Mouse (Mus musculus) urinary bladder, adult 18-20 months (tissue): ENCODE data around the gene Ptrh1.

Experiments used
- DNase-seq, 2 experiments: peaks; one replicate each; pipeline ENCODE4 v3.0.0; 2022; ENCODE audit warnings: low spot score in 2 of 2, mixed read lengths in 2 of 2

The Ptrh1 gene

GRCm38 (mm10) chr2:32775359-32776074 lies at the start of gene Ptrh1, which contains the start of gene Ttc16:
Gene Ptrh1, plus strand, starts transcription at chr2:32775786.
Gene Ttc16, minus strand, starts transcription at chr2:32775633.
- DNase-seq, result peak; percentile 98 to 99

DNA sequence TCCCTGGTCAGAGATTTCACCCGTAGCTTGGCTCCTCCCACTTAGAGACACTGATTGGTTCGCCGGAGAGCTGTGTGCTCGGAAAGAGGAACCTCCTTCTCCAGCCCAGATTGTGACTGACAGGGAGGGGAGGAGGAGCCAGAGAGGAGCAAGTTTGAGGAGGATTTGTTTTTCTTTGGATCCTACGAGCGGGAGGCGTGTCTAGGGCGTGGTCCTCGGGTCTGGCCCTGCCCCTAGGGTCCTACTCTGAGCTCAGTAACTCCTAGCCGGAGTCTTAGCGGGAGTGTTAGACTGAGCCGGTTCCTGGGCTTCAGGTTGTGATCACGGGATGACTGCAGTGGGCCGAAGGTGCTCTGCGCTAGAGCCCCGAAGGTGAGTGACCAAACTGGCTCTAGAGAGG lies 48.2 kb upstream of the Ptrh1 start:
- peak; percentile 86 to 91 for DNase-seq

GRCm38 (mm10) chr2:32728463-32728862 lies 47.1 kb upstream of the Ptrh1 start:
- DNase-seq, result no peak

GRCm38 (mm10) chr2:32729547-32729946 lies 46.0 kb upstream of the Ptrh1 start:
- no peak for DNase-seq

DNA sequence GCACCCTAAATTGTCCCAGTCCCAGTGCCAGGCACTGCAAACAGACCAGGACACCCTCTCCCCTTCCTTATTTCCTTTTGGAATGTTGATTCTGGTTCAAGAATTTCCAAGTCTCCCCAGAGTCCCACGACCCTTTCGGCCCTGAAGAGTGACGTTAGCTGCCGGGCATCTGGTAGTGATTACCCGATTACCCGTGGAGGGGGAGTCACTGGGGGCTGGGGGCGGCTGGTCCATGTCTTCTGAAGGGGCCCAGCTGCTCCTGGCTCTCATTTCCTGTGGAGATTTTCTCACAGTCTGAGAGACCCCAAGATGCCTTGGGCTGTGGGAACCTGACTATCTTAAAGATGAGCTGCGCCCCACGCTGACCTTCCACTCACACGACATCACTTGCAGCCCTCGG lies 44.7 kb upstream of the Ptrh1 start:
- no peak for DNase-seq

DNA sequence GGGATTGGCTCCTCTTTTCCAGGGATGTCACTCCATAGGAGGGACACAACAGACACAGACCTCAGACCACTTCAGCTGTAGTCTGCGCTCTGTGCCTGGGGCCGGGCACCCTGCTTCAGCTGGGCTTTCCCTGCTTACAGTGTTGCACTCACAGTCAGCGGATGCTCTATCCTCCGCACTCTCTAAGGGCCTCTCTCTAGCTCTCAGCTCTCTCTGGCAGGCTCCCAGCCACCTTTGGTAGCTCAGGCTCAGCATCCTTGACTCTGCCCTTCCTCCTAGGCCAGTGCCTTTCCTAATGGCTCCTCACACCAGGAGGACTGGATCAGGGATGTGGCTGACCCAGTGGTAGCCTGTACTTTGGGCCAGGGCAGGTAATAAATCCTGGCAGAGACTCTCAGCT lies 43.7 kb upstream of the Ptrh1 start:
- DNase-seq, result no peak

DNA sequence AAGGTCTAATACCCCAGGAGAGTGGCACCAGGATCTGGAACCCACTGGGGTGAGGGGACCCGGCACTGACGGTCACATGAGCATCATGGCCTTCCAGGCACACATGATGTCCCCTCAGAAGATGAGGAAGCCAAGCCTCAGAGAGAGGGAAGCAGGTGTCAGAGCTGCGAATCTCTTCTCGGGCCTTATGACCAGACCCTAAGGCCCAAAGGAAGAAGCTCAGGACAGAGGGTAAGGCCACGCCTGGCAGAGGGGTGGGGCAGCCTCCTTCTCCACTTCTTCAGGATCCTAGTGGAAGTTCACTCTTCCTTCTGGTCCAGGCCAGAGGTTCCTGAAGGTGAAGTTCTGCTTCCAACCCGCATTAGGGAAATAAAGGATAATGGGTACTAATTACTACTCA lies 42.9 kb upstream of the Ptrh1 start:
- DNase-seq, result no peak

DNA sequence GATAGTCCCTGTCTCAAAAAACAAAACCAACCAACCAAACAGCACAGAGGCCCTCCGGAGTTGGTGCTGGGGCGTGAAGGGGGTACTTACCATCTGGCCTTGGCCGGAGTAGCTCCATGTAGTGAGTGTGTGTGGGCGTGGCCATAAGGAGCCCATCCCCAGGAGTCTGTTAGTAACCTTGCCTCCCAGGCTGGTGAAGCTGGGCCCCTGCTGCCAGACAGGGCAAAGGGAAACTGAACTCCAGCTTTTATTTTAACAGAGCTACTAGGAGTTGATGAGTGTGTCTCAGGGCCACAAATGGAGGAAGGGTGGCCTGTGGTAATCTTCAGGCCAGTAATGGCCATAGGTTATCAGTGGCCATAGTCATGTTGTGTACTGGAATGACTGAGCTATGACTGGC lies 41.1 kb upstream of the Ptrh1 start:
- no peak for DNase-seq

- no peak for DNase-seq
These were observed 40.7 kb upstream of the Ptrh1 start for GRCm38 (mm10) chr2:32734933-32735332.

GRCm38 (mm10) chr2:32736306-32736829 lies 39.2 kb upstream of the Ptrh1 start:
- no peak for DNase-seq

DNA sequence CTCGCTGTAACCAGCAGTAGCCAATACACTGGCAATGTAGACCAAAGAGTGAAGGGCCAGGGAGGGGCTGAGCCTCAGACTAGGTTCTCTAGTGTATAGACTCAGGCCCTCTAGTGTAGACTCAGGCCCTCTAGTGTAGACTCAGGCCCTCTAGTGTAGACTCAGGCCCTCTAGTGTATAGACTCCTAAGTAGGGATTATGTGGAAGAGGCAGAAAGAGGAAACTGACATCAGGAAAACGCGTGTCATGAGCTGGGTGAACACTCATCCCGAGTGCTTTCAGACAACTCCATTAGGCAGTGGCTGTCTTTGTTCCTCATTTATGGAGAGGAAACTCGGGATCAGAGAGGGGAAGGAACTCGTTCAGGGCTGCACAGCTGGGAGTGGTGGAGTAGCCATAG lies 38.6 kb upstream of the Ptrh1 start:
- DNase-seq, result no peak

DNA sequence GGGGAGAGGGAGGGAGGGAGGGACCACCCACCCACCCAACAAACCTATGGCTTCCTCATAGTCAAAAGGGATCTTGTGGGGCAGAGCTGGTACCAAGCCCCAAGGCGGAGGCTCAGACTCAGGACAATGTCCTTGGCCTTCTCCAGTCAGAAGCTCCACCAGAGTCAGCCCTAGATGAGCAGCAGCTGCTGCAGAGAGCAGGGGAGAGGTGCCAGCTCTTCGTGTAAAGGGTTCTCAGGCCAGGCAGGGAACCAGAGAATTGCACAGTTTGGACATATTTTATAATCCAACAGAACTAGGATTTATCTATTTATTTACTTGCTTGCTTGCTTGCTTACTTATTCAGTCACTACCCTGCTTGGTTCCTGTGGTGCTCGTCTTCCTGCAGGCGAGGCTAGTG lies 36.3 kb upstream of the Ptrh1 start:
- no peak for DNase-seq

DNA sequence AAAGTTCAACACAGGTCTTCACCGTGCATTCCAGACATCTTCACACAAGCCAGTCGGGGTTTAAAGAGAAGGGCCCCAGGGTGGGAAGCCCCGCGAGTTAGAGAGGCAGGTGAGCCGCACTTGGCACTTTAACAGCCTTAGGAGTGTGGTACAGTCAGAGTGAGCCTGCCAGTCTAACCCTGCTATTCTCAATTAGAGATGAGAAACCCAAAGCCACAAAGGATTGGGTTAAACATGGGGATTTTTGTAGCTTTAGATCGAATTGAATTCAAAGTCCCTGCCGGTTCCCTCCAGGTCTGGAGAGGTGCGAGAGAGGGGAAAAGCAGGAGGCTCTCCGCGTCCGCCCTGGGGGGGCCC lies 34.7 kb upstream of the Ptrh1 start, which contains the start of gene 6330409D20Rik:
Gene 6330409D20Rik (minus strand): TSS at position 101 of the 357 bp plus-strand sequence.
- DNase-seq, result no peak

- no peak for DNase-seq
These were observed 34.1 kb upstream of the Ptrh1 start for GRCm38 (mm10) chr2:32741273-32742172.

DNA sequence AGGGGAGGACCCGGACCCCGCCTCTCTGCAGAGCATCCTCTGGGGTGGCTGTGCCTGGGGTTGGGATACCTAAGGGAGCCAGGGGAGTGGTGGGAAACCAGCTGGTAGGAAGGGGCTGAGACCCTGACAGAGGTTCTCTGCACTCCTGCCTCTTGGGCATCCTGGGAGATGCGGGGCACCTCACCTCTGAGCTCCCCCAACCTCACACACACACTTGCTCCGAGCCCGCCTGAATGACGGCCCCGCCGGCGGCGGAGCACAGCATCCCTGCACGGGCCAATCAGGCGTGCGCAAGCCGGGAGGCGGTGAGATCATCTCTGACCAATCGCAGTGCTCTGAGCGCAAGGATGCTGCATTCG lies 33.4 kb upstream of the Ptrh1 start:
- DNase-seq, result no peak

GRCm38 (mm10) chr2:32744272-32744982 lies 31.2 kb upstream of the Ptrh1 start:
- no peak for DNase-seq

GRCm38 (mm10) chr2:32749082-32749481 lies 26.5 kb upstream of the Ptrh1 start:
- no peak for DNase-seq

DNA sequence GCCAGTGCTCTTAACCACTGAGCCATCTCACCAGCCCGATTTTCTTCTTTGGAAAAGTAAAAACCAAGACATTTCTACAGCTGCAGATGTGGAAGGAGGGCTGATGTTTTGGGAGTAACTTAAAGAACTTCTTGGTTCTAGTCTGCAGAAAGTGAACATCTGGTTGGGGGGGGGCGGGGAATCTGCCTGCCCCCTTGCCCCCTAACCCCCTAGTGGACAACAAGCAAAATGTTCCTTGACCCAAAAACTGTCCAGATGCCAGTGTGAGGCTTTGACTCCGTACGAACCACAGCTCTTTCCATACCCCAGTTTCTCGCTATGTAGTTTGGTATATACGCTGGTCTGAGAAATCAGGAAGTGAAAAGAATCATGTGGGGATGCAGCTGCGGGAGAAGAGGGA lies 25.4 kb upstream of the Ptrh1 start:
- no peak for DNase-seq

DNA sequence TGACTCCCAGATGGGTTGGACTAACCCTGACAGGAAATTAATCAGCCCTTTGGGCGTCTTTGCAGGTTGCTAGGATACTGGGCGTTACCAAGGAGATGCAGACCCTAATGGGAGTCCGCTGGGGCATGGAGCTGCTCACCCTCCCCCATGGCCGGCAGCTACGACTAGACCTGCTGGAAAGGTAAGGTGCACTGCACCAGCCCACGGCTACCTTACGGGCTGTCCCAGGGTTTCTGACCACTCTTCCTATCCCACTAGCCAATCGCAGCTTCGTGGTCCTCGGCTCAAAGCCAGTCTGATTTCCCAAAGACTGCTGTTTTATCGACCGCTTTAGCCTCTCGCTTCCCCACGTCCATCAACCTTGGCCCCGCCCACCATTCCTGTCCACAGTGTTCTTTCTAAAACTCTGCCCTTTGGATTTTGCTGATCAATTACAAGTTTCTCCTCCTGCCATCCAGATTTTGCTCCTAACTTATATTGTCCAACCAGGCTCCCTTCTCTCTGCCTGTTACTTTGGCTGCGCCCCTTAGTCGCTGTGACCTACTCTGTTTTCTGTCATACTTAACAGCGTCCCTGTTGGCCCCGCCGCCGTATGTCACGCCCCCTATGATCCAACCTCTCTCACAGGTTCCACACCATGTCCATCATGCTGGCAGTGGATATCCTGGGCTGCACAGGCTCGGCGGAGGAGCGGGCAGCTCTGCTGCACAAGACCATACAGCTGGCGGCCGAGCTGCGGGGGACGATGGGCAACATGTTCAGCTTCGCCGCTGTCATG lies 24.5 kb upstream of the Ptrh1 start:
- DNase-seq, result peak; percentile 67 to 68

DNA sequence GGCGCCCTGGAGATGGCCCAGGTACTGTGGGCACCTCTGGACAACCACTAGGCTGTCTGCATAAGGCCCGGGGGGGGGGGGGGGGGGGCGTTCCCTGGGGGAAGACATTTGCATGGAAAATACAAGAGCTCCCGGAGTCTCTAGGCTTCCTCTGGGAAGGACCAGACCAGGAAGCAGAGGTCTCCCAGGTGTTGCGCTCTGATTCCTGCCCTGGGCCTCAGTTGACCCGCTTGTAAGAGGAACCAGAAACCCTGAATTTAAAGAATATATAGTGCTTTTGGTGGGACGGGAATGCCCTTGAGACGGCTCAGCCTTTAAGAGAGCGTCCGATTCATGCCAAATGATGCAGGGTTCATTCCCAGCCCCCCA lies 23.9 kb upstream of the Ptrh1 start:
- DNase-seq, result no peak

- DNase-seq, result no peak
These were observed 23.4 kb upstream of the Ptrh1 start for GRCm38 (mm10) chr2:32752181-32752580.
